Mouse (Mus musculus): ENCODE measurements around the gene Ap1g1. TPM values are rescaled to one million over a fixed set of nuclear protein-coding genes. Genes with fewer than 3 reads are reported as not detected.

The Ap1g1 gene
- polyA plus RNA-seq, 1 experiment = 16.5 TPM

GRCm38 (mm10) chr8:109759426-109759825, 18.9 kb upstream of the Ap1g1 start:
- H3K27me3 ChIP-seq (ENCODE audit: control insufficient read depth, insufficient read depth, low read length) = no peaks in the 10 kb centered on the region

GRCm38 (mm10) chr8:109760221-109760620, 18.1 kb upstream of the Ap1g1 start:
- no peak for TF ChIP-seq POLR2A (IDR thresholded peaks at IDR 0.05; ENCODE audit: low read depth, low read length)
- DNase-seq (ENCODE audit: low read depth in 1 of 2, low spot score in 2 of 2) = no peak
- Histone ChIP-seq H3K4me3 (ENCODE audit: extremely low read depth, insufficient read depth, insufficient read length) (no peak overlapping the region), H3K4me1 (ENCODE audit: control insufficient read depth, insufficient read depth, insufficient read length) (no peaks in the 10 kb centered on the region), H3K36me3 (ENCODE audit: control insufficient read depth, insufficient read depth, low read length) (no peaks in the 10 kb centered on the region), H3K27ac (ENCODE audit: insufficient read depth, low read length) (no peak overlapping the region), H3K27me3 (ENCODE audit: control insufficient read depth, insufficient read depth, low read length) (no peaks in the 10 kb centered on the region)
- 65% methylated on average over 1 of the region's 1 CpGs for WGBS

More at GRCm38 (mm10) chr8:109759426-109759825, 18.9 kb upstream of the Ap1g1 start:
- Histone ChIP-seq H3K27ac (ENCODE audit: insufficient read depth, low read length) (no peak overlapping the region), H3K4me1 (ENCODE audit: control insufficient read depth, insufficient read depth, insufficient read length) (no peaks in the 10 kb centered on the region), H3K36me3 (ENCODE audit: control insufficient read depth, insufficient read depth, low read length) (no peaks in the 10 kb centered on the region), H3K4me3 (ENCODE audit: extremely low read depth, insufficient read depth, insufficient read length) (no peak overlapping the region)
- no peak for DNase-seq (ENCODE audit: low read depth in 1 of 2, low spot score in 2 of 2)
- WGBS = 94% methylated on average over 7 of the region's 7 CpGs
- no peak for TF ChIP-seq CTCF (IDR thresholded peaks at IDR 0.05; ENCODE audit: extremely low read depth, insufficient read depth, insufficient read length, insufficient replicate concordance)
- TF ChIP-seq POLR2A (IDR thresholded peaks at IDR 0.05; ENCODE audit: low read depth, low read length) = no peak

GRCm38 (mm10) chr8:109764031-109764430, 14.3 kb upstream of the Ap1g1 start:
- 90% methylated on average over 6 of the region's 6 CpGs for WGBS
- H3K36me3 ChIP-seq (ENCODE audit: control insufficient read depth, insufficient read depth, low read length) = no peaks in the 10 kb centered on the region
- TF ChIP-seq CTCF (IDR thresholded peaks at IDR 0.05; ENCODE audit: extremely low read depth, insufficient read depth, insufficient read length, insufficient replicate concordance) = no peak
- H3K4me1 ChIP-seq (ENCODE audit: control insufficient read depth, insufficient read depth, insufficient read length) = no peaks in the 10 kb centered on the region
- H3K27ac ChIP-seq (ENCODE audit: insufficient read depth, low read length) = no peak overlapping the region
- no peak for DNase-seq (ENCODE audit: low read depth in 1 of 2, low spot score in 2 of 2)
- H3K4me3 ChIP-seq (ENCODE audit: extremely low read depth, insufficient read depth, insufficient read length) = no peak overlapping the region
- no peaks in the 10 kb centered on the region for H3K27me3 ChIP-seq (ENCODE audit: control insufficient read depth, insufficient read depth, low read length)

GRCm38 (mm10) chr8:109766081-109766480, 12.3 kb upstream of the Ap1g1 start:
- 59% methylated on average over 7 of the region's 7 CpGs for WGBS
- TF ChIP-seq POLR2A (IDR thresholded peaks at IDR 0.05; ENCODE audit: low read depth, low read length) = no peak
- TF ChIP-seq CTCF (IDR thresholded peaks at IDR 0.05; ENCODE audit: extremely low read depth, insufficient read depth, insufficient read length, insufficient replicate concordance) = no peak
- Histone ChIP-seq H3K36me3 (ENCODE audit: control insufficient read depth, insufficient read depth, low read length) (no peaks in the 10 kb centered on the region), H3K4me3 (ENCODE audit: extremely low read depth, insufficient read depth, insufficient read length) (no peak overlapping the region), H3K27me3 (ENCODE audit: control insufficient read depth, insufficient read depth, low read length) (no peaks in the 10 kb centered on the region), H3K4me1 (ENCODE audit: control insufficient read depth, insufficient read depth, insufficient read length) (no peaks in the 10 kb centered on the region), H3K27ac (ENCODE audit: insufficient read depth, low read length) (no peak overlapping the region)
- DNase-seq (ENCODE audit: low read depth in 1 of 2, low spot score in 2 of 2) = no peak

- no peak overlapping the region for H3K4me3 ChIP-seq (ENCODE audit: extremely low read depth, insufficient read depth, insufficient read length)
- H3K27me3 ChIP-seq (ENCODE audit: control insufficient read depth, insufficient read depth, low read length) = 0 out of 2 replicates have a peak, but pooled peaks cover 3% of the 10 kb centered on the region
- H3K36me3 ChIP-seq (ENCODE audit: control insufficient read depth, insufficient read depth, low read length) = no peaks in the 10 kb centered on the region
- no peak overlapping the region for H3K27ac ChIP-seq (ENCODE audit: insufficient read depth, low read length)
- H3K4me1 ChIP-seq (ENCODE audit: control insufficient read depth, insufficient read depth, insufficient read length) = no peaks in the 10 kb centered on the region
- DNase-seq (ENCODE audit: low read depth in 1 of 2, low spot score in 2 of 2) = no peak
- no peak for TF ChIP-seq CTCF (IDR thresholded peaks at IDR 0.05; ENCODE audit: extremely low read depth, insufficient read depth, insufficient read length, insufficient replicate concordance)
- no peak for TF ChIP-seq POLR2A (IDR thresholded peaks at IDR 0.05; ENCODE audit: low read depth, low read length)
- 10% methylated on average over 3 of the region's 3 CpGs for WGBS
Measured at GRCm38 (mm10) chr8:109773154-109773553, 5.2 kb upstream of the Ap1g1 start.

- TF ChIP-seq CTCF (IDR thresholded peaks at IDR 0.05; ENCODE audit: extremely low read depth, insufficient read depth, insufficient read length, insufficient replicate concordance) = no peak
- TF ChIP-seq POLR2A (IDR thresholded peaks at IDR 0.05; ENCODE audit: low read depth, low read length) = no peak
- no peaks in the 10 kb centered on the region for H3K36me3 ChIP-seq (ENCODE audit: control insufficient read depth, insufficient read depth, low read length)
- no peak overlapping the region for H3K4me3 ChIP-seq (ENCODE audit: extremely low read depth, insufficient read depth, insufficient read length)
- H3K27ac ChIP-seq (ENCODE audit: insufficient read depth, low read length) = no peak overlapping the region
- H3K27me3 ChIP-seq (ENCODE audit: control insufficient read depth, insufficient read depth, low read length) = 0 out of 2 replicates have a peak, but pooled peaks cover 3% of the 10 kb centered on the region
- DNase-seq (ENCODE audit: low read depth in 1 of 2, low spot score in 2 of 2) = no peak
- peaks cover 4% of the 10 kb centered on the region for H3K4me1 ChIP-seq (ENCODE audit: control insufficient read depth, insufficient read depth, insufficient read length)
- 33% methylated on average over 5 of the region's 5 CpGs for WGBS
Measured at GRCm38 (mm10) chr8:109777851-109778250, 503 bp upstream of the Ap1g1 start.

GRCm38 (mm10) chr8:109778993-109779421, 653 bp downstream of the Ap1g1 start:
- 0% methylated on average over 32 of the region's 32 CpGs for WGBS
- Histone ChIP-seq H3K4me3 (ENCODE audit: extremely low read depth, insufficient read depth, insufficient read length) (peak overlapping the region; percentile 89), H3K36me3 (ENCODE audit: control insufficient read depth, insufficient read depth, low read length) (no peaks in the 10 kb centered on the region), H3K4me1 (ENCODE audit: control insufficient read depth, insufficient read depth, insufficient read length) (peaks cover 6% of the 10 kb centered on the region), H3K27me3 (ENCODE audit: control insufficient read depth, insufficient read depth, low read length) (no peaks in the 10 kb centered on the region), H3K27ac (ENCODE audit: insufficient read depth, low read length) (peak overlapping the region; percentile 98)
- no peak for DNase-seq (ENCODE audit: low read depth in 1 of 2, low spot score in 2 of 2)
- TF ChIP-seq POLR2A (IDR thresholded peaks at IDR 0.05; ENCODE audit: low read depth, low read length) (no peak), CTCF (IDR thresholded peaks at IDR 0.05; ENCODE audit: extremely low read depth, insufficient read depth, insufficient read length, insufficient replicate concordance) (no peak)
